Mouse (Mus musculus): ENCODE results near the gene 2010109A12Rik. TPM values are rescaled to one million over a fixed set of nuclear protein-coding genes. Genes with fewer than 3 reads are reported as not detected.

The 2010109A12Rik gene
- polyA plus RNA-seq, 1 experiment = 0.23 TPM

- no peak overlapping the region for H3K27ac ChIP-seq (ENCODE audit: insufficient read depth, low read depth, low read length)
- no peak overlapping the region for H3K4me3 ChIP-seq (ENCODE audit: insufficient read depth, low read depth, low read length)
- no peak for TF ChIP-seq POLR2A (IDR thresholded peaks at IDR 0.05; ENCODE audit: low read depth, low read length)
- no peak for TF ChIP-seq CTCF (conservative IDR thresholded peaks at IDR 0.05; ENCODE audit: insufficient read depth, insufficient read length, low read depth, low read length)
- no peak for DNase-seq
- 80% methylated on average over 8 of the region's 8 CpGs for WGBS
- no peaks in the 10 kb centered on the region for H3K4me1 ChIP-seq (ENCODE audit: control insufficient read depth, insufficient read depth, low read length)
- no peaks in the 10 kb centered on the region for H3K36me3 ChIP-seq (ENCODE audit: control insufficient read depth, insufficient read depth, low read length)
- no peaks in the 10 kb centered on the region for H3K27me3 ChIP-seq (replicated peaks; ENCODE audit: control insufficient read depth, insufficient read depth, low read length)
These were observed 33.5 kb downstream of the 2010109A12Rik start for GRCm38 (mm10) chr5:93239590-93240544.

- Histone ChIP-seq H3K4me1 (ENCODE audit: control insufficient read depth, insufficient read depth, low read length) (no peaks in the 10 kb centered on the region), H3K4me3 (ENCODE audit: insufficient read depth, low read depth, low read length) (no peak overlapping the region), H3K27me3 (replicated peaks; ENCODE audit: control insufficient read depth, insufficient read depth, low read length) (no peaks in the 10 kb centered on the region), H3K36me3 (ENCODE audit: control insufficient read depth, insufficient read depth, low read length) (no peaks in the 10 kb centered on the region), H3K27ac (ENCODE audit: insufficient read depth, low read depth, low read length) (no peak overlapping the region)
- no peak for TF ChIP-seq POLR2A (IDR thresholded peaks at IDR 0.05; ENCODE audit: low read depth, low read length)
- 85% methylated on average over 2 of the region's 2 CpGs for WGBS
- DNase-seq = no peak
These were observed 39.0 kb downstream of the 2010109A12Rik start for GRCm38 (mm10) chr5:93245280-93245679.

- Histone ChIP-seq H3K27ac (ENCODE audit: insufficient read depth, low read depth, low read length) (no peak overlapping the region), H3K36me3 (ENCODE audit: control insufficient read depth, insufficient read depth, low read length) (no peaks in the 10 kb centered on the region), H3K4me3 (ENCODE audit: insufficient read depth, low read depth, low read length) (no peak overlapping the region), H3K27me3 (replicated peaks; ENCODE audit: control insufficient read depth, insufficient read depth, low read length) (no peaks in the 10 kb centered on the region), H3K4me1 (ENCODE audit: control insufficient read depth, insufficient read depth, low read length) (no peaks in the 10 kb centered on the region)
- no peak for DNase-seq
- WGBS = 57% methylated on average over 6 of the region's 6 CpGs
- TF ChIP-seq POLR2A (IDR thresholded peaks at IDR 0.05; ENCODE audit: low read depth, low read length) (no peak), CTCF (conservative IDR thresholded peaks at IDR 0.05; ENCODE audit: insufficient read depth, insufficient read length, low read depth, low read length) (no peak)
These were observed 43.7 kb downstream of the 2010109A12Rik start for GRCm38 (mm10) chr5:93249940-93250578.

GRCm38 (mm10) chr5:93251001-93251760 is 44.9 kb downstream of the 2010109A12Rik start:
- Histone ChIP-seq H3K4me1 (ENCODE audit: control insufficient read depth, insufficient read depth, low read length) (no peaks in the 10 kb centered on the region), H3K4me3 (ENCODE audit: insufficient read depth, low read depth, low read length) (no peak overlapping the region), H3K27me3 (replicated peaks; ENCODE audit: control insufficient read depth, insufficient read depth, low read length) (no peaks in the 10 kb centered on the region), H3K27ac (ENCODE audit: insufficient read depth, low read depth, low read length) (no peak overlapping the region), H3K36me3 (ENCODE audit: control insufficient read depth, insufficient read depth, low read length) (no peaks in the 10 kb centered on the region)
- peak; percentile 62 for DNase-seq
- TF ChIP-seq CTCF (conservative IDR thresholded peaks at IDR 0.05; ENCODE audit: insufficient read depth, insufficient read length, low read depth, low read length) (no peak), POLR2A (IDR thresholded peaks at IDR 0.05; ENCODE audit: low read depth, low read length) (no peak)
- WGBS = 80% methylated on average over 12 of the region's 12 CpGs

- WGBS = 88% methylated on average over 5 of the region's 5 CpGs
- Histone ChIP-seq H3K36me3 (ENCODE audit: control insufficient read depth, insufficient read depth, low read length) (no peaks in the 10 kb centered on the region), H3K27me3 (replicated peaks; ENCODE audit: control insufficient read depth, insufficient read depth, low read length) (no peaks in the 10 kb centered on the region), H3K4me3 (ENCODE audit: insufficient read depth, low read depth, low read length) (no peak overlapping the region), H3K27ac (ENCODE audit: insufficient read depth, low read depth, low read length) (no peak overlapping the region), H3K4me1 (ENCODE audit: control insufficient read depth, insufficient read depth, low read length) (no peaks in the 10 kb centered on the region)
- TF ChIP-seq POLR2A (IDR thresholded peaks at IDR 0.05; ENCODE audit: low read depth, low read length) = no peak
- TF ChIP-seq CTCF (conservative IDR thresholded peaks at IDR 0.05; ENCODE audit: insufficient read depth, insufficient read length, low read depth, low read length) = no peak
- DNase-seq = no peak
These were observed 49.5 kb downstream of the 2010109A12Rik start for GRCm38 (mm10) chr5:93255759-93256265.

- Histone ChIP-seq H3K4me1 (ENCODE audit: control insufficient read depth, insufficient read depth, low read length) (no peaks in the 10 kb centered on the region), H3K27ac (ENCODE audit: insufficient read depth, low read depth, low read length) (no peak overlapping the region), H3K4me3 (ENCODE audit: insufficient read depth, low read depth, low read length) (no peak overlapping the region), H3K36me3 (ENCODE audit: control insufficient read depth, insufficient read depth, low read length) (no peaks in the 10 kb centered on the region), H3K27me3 (replicated peaks; ENCODE audit: control insufficient read depth, insufficient read depth, low read length) (no peaks in the 10 kb centered on the region)
- TF ChIP-seq CTCF (conservative IDR thresholded peaks at IDR 0.05; ENCODE audit: insufficient read depth, insufficient read length, low read depth, low read length) = no peak
- no peak for TF ChIP-seq POLR2A (IDR thresholded peaks at IDR 0.05; ENCODE audit: low read depth, low read length)
- DNase-seq = no peak
These were observed 50.6 kb downstream of the 2010109A12Rik start for GRCm38 (mm10) chr5:93256820-93257405.

All from kidney, adult 2 months (tissue).